Mouse (Mus musculus) spleen, adult 18-20 months (tissue): Measurements from ENCODE around the gene AW209491.

Experiments used
- DNase-seq, 2 experiments: peaks; one replicate each; pipeline ENCODE4 v3.0.0; 2022; ENCODE audit warnings: mixed read lengths in 2 of 2

AW209491 gene

DNA sequence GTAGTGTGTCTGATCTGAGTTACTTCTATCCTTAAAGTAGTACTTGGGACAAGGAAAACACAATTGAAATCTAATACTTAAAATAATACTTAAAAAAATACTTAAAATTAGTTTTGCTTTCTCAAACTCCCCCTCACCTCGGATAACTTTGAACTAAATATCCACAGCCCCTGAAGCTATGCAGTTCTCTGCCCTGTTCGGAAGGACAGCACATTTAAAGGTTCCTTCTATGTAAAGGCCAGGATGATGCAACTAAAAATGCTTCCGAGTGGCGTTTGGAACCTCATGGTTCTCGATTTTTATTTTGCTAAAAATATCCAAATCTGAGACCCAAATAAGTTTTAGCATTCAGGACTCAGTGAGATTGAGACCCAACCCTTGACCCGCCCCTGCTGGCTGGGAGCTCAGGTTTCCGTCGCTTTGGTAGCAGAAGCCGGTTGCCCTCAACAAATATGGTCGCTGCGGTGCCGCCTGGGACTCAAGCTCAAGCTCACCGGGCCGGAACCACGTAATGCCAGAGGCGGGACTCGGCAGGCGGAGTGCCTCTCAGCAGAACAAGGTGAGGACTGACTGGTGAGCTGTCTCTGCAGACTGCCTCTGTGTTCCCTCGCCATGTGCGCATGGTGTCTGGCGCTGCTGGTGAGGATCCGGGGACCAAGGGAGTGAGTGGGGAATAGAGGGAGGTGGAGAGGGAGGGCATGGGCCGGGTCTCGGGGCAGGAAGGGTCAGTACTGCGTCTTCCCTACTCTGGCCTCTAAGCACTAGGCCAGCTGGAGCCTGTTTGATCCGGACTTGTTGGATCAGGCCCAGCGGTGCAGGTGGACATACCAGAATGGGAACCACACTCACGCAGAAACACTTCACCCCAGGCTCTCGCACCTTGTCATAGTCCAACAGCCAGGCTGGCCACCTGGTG, at the start of gene AW209491:
TSS of gene AW209491 (plus strand) at position 429 of the 916 bp plus-strand sequence.
- peak; percentile 84 to 90 for DNase-seq

DNA sequence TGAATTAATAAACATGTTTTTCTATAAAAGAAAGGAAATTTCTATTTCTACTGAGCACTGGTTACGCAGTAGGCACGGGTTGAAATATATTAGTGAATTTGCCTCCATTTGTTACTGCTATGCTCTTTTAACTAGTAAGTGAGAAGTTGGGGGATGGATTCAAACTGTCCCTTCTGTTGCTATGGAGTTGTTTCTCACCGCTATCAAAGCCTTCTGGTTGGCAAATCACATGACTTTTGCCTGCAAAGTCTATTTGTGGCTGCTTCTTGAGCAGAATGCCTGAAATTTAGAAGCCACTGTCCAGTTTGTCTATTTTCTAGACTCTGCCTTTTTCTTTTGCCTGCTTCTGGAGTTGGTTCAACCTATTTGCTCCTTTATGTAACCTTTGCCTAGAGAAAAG, 49.6 kb upstream of the AW209491 start:
- DNase-seq, result no peak

DNA sequence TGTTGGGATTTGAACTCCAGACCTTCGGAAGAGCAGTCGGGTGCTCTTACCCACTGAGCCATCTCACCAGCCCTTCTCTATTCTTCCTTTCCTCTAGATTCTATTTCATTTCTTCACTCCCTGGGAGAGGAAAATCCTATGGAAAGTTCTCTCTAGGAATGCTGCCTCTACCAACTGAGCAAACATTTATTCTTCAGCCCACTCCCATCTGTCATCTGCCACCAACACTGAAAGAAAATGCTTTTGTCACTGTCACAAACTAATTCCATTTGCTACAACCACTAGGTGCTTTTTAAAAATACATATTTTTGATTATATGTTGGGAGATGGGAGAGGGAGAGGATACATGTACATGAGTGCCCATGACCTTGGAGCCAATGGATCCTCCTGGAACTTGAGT, 27.2 kb upstream of the AW209491 start:
- no peak for DNase-seq

DNA sequence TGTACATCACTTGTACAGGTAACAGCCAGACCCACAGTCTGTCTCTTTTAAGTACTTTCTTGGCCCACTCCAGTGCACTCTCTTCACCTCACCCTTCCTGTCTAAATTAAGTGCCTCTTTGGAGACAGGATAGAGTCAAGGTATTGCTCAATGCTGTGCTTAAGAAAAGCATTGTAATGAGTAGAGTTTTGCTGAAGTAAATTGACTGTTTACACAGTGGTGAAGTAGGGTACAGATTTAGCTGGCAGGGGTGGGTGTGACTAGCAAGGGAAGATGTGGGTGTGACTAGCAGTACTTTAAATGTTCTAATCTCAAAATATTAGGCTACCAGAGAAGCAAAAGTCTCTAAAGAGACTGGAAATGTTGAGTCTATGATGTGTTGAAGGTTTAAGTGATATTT, 22.3 kb upstream of the AW209491 start:
- DNase-seq, result no peak

DNA sequence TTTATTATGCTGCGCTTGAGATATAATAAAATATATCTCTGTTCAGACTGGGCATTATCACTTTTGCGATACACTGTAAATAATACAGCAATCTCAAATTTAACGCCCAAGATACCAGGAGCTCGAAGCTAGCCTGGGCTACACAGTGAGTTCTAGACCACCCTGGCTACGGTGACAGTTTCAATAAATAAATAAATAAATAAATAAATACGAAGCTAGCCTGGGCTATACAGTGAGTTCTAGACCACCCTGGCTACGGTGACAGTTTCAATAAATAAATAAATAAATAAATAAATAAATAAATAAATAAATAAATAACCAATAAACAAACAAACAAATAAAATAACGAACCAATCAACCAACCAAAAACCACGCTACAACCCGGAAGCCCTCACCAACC, 17.5 kb upstream of the AW209491 start:
- no peak for DNase-seq

DNA sequence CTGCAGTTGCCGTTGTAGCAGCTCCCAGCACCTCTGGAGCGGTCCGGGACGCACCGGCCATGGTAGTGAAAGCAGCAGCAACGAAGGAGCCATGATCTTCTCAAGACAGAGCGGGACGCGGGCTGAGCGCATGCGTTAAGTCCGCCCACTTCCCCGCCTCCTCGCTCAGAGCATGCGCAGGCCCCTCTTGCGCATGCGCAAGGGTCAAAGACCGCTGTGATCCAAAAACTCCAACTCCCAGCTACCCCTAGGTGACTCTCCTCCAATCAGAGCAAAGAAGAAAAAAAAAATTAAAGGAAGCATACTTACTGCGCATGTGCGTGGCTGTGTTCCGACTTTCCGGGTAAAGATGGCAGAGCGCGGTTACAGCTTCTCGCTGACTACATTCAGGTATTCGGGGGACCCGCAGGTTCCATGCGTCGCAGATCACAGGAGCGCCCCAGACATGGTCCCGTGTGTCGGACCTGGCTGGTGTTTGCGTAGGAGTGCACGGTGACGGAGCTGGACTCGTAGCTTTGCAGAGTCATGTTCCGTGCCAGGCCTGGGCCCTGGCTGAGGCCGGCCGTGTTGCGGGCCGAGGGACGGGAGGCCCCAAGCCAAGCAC, 16.9 kb upstream of the AW209491 start, which contains the start of the genes Mrpl32 and Psma2:
TSS of gene Mrpl32 (minus strand) at position 240 of the 604 bp plus-strand sequence.
TSS of gene Psma2 (plus strand) at position 315 of the 604 bp plus-strand sequence.
- DNase-seq, result peak; percentile 94 to 97

DNA sequence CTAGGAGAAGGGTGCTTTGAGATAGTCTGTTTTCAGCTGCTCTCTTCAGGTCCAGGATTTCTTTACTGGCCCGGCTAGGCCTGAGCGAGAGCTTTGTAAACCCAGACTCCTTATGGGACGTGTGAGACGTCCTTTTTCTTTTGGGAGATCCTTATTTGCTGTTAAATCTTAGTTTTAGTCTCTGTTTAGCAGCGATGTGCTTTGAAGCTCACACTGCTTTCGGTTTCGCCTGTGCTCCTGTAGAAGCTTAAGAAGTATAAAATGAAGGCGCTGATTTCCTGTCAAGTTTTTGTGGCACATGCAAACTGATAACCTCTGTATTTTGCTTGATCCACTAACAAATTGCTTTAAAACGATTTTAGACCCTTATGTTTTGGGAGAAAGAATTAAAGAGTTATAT, 16.4 kb upstream of the AW209491 start:
- DNase-seq, result no peak

DNA sequence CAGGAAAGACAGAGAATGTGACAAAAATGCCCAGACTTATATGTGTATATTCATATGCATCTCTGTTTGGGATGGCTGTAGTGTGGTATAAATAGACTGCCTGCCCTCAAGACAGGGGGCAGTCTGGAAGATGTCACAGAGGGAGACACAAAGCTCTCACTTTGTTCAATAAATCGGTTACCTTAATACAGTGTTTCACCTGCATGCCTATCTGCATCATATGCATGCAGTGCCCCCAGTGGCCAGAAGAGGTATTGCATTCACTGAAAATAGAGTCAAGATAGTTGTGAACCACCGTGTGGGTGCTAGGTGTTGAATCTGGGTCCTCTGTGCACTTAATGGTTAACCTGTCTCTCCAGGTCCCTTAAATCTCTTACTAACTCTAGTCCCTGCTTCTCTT, 11.2 kb upstream of the AW209491 start:
- DNase-seq, result peak; percentile 17 to 79

DNA sequence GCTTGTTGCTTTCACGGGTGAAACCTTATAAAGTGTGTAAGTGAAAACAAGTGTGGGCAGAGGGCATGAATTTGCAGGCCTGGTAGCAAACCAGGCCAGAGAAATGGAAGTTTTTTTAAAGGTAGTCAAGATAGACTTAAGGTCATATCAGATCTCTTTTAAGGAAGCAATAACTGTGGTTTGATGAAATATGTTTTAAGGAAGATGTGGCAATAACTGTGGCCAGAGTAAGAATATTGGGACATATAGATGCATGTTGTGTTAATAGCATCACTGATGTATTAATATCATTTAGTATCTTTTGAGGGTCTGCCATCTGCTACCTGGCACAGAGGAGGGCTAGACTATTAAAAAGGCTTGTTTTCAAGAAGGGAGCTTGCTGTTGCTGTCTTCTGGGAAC, 10.0 kb downstream of the AW209491 start:
- no peak for DNase-seq

DNA sequence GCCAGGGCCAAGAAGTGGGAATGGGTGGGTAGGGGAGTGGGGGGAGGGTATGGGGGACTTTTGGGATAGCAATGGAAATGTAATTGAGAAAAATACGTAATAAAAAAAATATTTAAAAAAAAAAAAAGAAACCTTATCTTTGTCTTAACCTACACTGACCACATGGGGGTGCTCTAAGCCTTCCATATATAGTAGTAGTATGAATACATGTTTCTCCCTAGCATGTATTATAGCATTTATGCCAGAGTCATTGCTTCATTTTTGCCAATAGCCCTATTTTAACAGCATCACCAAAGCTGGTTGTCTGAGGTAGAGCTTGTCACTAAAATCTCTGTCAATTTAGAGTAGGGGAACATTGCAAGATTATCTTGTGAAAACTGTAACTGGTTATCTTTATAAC, 19.3 kb downstream of the AW209491 start:
- DNase-seq, result no peak

DNA sequence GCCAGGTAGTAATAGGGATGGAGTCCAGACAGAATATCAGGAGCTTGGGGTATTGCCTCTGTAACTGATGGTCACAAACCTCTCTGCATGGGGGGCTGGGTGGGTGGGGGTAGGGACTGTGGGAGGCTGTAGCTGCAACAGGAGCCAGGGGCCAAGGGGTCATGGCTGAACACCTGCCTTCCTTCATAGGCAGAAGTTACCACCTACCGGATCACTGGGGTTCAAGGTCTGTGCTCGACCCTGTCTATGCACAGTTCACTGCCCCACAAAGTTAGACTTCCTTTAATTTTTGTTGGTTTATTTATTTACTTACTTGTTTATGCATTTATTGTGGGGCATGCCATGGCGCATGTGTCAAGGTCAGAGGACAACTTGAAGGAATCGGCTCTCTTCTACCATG, 37.2 kb downstream of the AW209491 start:
- DNase-seq, result no peak

DNA sequence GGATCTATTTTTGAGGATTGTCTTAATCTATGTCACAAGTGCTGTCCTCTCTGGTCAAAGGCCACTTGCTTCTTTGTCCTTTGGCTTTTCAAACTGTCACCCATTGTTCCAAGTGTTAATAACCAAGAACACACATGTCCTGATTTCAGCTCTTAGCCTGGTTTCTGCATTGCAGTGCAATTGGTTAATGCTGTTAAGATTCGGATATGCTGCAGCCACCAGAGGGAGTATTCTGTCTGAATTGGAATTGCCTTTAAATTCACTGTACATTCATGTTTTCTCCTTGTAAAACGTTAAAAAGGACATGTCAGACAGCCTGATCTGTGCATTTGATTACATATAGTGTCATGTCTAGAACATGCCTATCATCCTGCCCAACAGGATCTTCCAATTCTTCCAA, 40.4 kb downstream of the AW209491 start:
- no peak for DNase-seq
